Mouse (Mus musculus) neutrophil, adult 83 days (primary cell): ENCODE data around the gene Ppp3r2. TPM values are rescaled to one million over a fixed set of nuclear protein-coding genes. Genes with fewer than 3 reads are reported as not detected.

ENCODE experiments used
- total RNA-seq, 2 experiments: library from RNA; stranded (reverse); gene quantifications; one replicate each; pipeline ENCODE4 v1.2.4; 2023

Ppp3r2 gene
- not detected for total RNA-seq

DNA sequence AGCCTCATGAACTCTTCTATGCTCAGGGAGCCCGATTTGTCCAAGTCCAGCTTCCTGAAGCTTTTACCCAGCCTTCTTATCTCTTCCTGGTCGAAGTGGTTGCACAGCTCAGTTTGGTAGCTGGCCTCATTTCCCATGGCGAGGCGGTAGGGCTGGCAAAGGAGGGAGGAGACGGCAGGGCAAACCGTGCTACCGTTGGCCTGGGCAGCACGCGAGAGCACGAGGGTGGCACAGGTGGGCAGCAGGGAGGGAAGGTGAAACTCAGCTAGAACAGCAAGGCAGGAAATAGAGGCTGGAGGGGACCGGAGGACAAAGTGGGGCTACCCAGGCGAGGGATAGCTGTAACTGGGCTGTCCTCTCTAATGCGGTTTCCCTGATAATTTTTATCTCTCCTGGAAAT lies at the start of gene Ppp3r2:
Gene Ppp3r2, minus strand, starts transcription at position 213 of the 400 bp plus-strand sequence.

DNA sequence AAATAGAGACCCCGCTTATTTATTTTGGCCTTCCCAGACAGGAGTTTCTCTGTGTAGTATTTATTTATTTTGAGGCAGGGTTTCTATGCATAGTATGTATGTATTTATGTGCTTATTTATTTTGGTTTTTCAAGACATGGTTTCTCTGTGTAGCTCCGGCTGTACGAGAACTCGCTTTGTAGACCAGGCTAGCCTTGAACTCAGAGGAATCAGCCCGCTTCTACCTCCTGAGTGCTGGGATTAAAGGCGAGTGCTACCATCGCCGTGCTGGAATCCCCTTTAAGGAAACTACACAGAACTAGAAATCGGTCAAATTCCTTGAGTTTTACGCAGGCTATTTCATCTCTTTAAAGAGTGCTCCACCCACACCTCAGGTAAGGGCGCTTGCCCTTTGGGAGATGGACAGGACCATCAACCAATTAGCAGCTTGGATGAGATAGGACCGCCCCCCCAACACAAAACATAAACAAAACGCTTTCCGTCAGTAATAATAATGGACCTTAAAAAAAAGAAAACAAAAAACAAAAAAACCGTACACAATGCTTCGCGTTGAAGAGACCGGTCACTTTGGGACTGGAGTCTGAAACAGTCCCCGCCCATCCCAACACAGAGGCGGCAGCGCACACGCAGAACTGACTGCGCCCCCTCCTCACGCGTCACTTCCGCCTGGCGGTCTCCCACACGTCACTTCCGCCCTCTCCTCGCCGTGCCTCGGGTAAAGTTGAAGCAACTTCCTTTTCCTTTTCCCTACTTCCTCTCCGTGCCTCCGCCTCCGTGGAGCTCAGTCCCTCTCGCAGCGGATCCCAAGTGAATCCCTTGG lies 50.3 kb downstream of the Ppp3r2 start, which contains the start of gene Rnf20:
Gene Rnf20, plus strand, starts transcription at position 688 of the 820 bp plus-strand sequence.

Other genes with a start within 250 kb of the Ppp3r2 start
- under 1 TPM in 1 of 2 experiments, not detected in 1; 0.22 TPM for gene Acnat1, start 208.1 kb downstream of the Ppp3r2 start, total RNA-seq
- gene Baat, start 175.5 kb downstream of the Ppp3r2 start, total RNA-seq: not detected
- 1 to 10 TPM; 5.6 to 7.0 TPM for gene Mrpl50, start 160.9 kb downstream of the Ppp3r2 start, total RNA-seq
- 1 to 10 TPM; 1.8 to 2.8 TPM for gene Zfp189, start 160.8 kb downstream of the Ppp3r2 start, total RNA-seq
- gene Aldob, start 132.5 kb downstream of the Ppp3r2 start, total RNA-seq: not detected
- under 1 TPM; 0.39 to 0.57 TPM for gene Tmem246, start 84.1 kb downstream of the Ppp3r2 start, total RNA-seq
- 10 to 100 TPM; 87.4 to 92.0 TPM for gene Rnf20, start 50.0 kb downstream of the Ppp3r2 start, total RNA-seq
- not detected for gene Grin3a, start 163.7 kb upstream of the Ppp3r2 start, total RNA-seq